Mouse (Mus musculus) G1E (cell line): ENCODE results near the gene Gm19668. TPM values are rescaled to one million over a fixed set of nuclear protein-coding genes. Genes with fewer than 3 reads are reported as not detected.
"Not testable (repeated sequence)": the region's sequence is repeated elsewhere in the genome, so short reads cannot be mapped to it uniquely, and the experiment has no call there.

Source experiments
- ATAC-seq: 2 replicates; pipeline ENCODE4 v1.8.0; 2016; ENCODE audit warnings: mild to moderate bottlenecking; ENCODE audit not compliant: insufficient number of reproducible peaks, poor library complexity, low FRiP score, severe bottlenecking; ENCODE audit errors: extremely low read depth
- DNase-seq: peaks from one replicate; pipeline ENCODE4 v3.0.0; 2012; ENCODE audit warnings: low spot score
- H3K27me3 ChIP-seq: 2 replicates; pipeline ENCODE4 v1.6.1; 2012; ENCODE audit warnings: mild to moderate bottlenecking, low read length, inconsistent platforms; ENCODE audit not compliant: insufficient read depth
- H3K36me3 ChIP-seq: replicated peaks from 2 replicates; pipeline ENCODE3; 2012; ENCODE audit warnings: mild to moderate bottlenecking, inconsistent platforms
- H3K4me1 ChIP-seq: 2 replicates; pipeline ENCODE4 v1.6.1; 2012; ENCODE audit warnings: low read depth, low read length, inconsistent platforms, mixed read lengths; ENCODE audit not compliant: insufficient read depth
- H3K4me3 ChIP-seq: 2 replicates; pipeline ENCODE4 v1.5.1; 2012; ENCODE audit warnings: low read depth, mild to moderate bottlenecking, inconsistent platforms, low read length, moderate library complexity, mixed read lengths
- H3K9me3 ChIP-seq: replicated peaks from 2 replicates; pipeline ENCODE4 v1.6.1; 2012; ENCODE audit warnings: inconsistent platforms
- CTCF ChIP-seq: IDR thresholded peaks from 2 replicates; pipeline ENCODE4 v1.5.1; 2012; ENCODE audit warnings: low read depth, low read length, inconsistent platforms, mixed read lengths
- GATA1 ChIP-seq: IDR thresholded peaks from 2 replicates; pipeline ENCODE4 v1.6.1; 2012; ENCODE audit warnings: borderline replicate concordance, low read length, inconsistent platforms, mixed read lengths
- GATA2 ChIP-seq: IDR thresholded peaks from 2 replicates; pipeline ENCODE4 v1.6.1; 2012; ENCODE audit warnings: low read depth, low read length, inconsistent platforms, borderline replicate concordance
- POLR2AphosphoS5 ChIP-seq: IDR thresholded peaks from 2 replicates; pipeline ENCODE4 v1.6.1; 2012; ENCODE audit warnings: low read depth, low read length, inconsistent platforms; ENCODE audit not compliant: insufficient replicate concordance
- TAL1 ChIP-seq: conservative IDR thresholded peaks from 2 replicates; pipeline ENCODE4 v1.6.1; 2012; ENCODE audit warnings: low read depth, low read length, inconsistent platforms, mixed read lengths
- polyA plus RNA-seq: library from polyadenylated mRNA; stranded (reverse); fragments of >175 nt; gene quantifications from 2 replicates; pipeline ENCODE4 v1.2.3, GENCODE M21; 2012
- total RNA-seq, 2 experiments: library from RNA; stranded (forward) in 1 of 2; stranded (reverse) in 1 of 2; fragments of 200-1000 nt in 1 of 2; fragments of >200 nt in 1 of 2; fragmentation: Nextera tagmentation in 1 of 2; gene quantifications; 2 replicates each; pipeline ENCODE4 v1.2.3; 2014 to 2017

Gm19668 gene
- total and polyA plus RNA-seq, 3 experiments: 0.16 TPM; not detected in 2

GRCm38 (mm10) chr10:77797677-77798076 is 1.3 kb downstream of the Gm19668 start:
- H3K36me3 ChIP-seq: no peaks in the 10 kb centered on the region
- H3K4me3 ChIP-seq: no peak overlapping the region
- ATAC-seq (no peak), DNase-seq (no peak)
- no peak for TF ChIP-seq GATA1
- TF ChIP-seq TAL1: no peak
- no peak for TF ChIP-seq CTCF
- no peak for TF ChIP-seq GATA2
- no peak for TF ChIP-seq POLR2AphosphoS5
- H3K4me1 ChIP-seq: no peaks in the 10 kb centered on the region
- H3K9me3 ChIP-seq: no peaks in the 10 kb centered on the region
- peaks cover 11% of the 10 kb centered on the region; the same call in 1 of the 2 replicates for H3K27me3 ChIP-seq

- H3K4me1 ChIP-seq: no peaks in the 10 kb centered on the region
- no peaks in the 10 kb centered on the region for H3K9me3 ChIP-seq
- no peak for DNase-seq
- no peak for ATAC-seq
- H3K4me3 ChIP-seq: no peak within 1 kb of the TSS
- TF ChIP-seq TAL1: no peak
- TF ChIP-seq POLR2AphosphoS5: no peak
- TF ChIP-seq GATA2: no peak
- no peak for TF ChIP-seq GATA1
- no peak for TF ChIP-seq CTCF
- H3K27me3 ChIP-seq: peaks cover 7% of the 10 kb centered on the region; the same call in 1 of the 2 replicates
- H3K36me3 ChIP-seq: no peaks in the 10 kb centered on the region
Measured at GRCm38 (mm10) chr10:77794976-77795375, 4.0 kb downstream of the Gm19668 start, which contains the start of gene Gm9639. Gene Gm9639 (minus strand): TSS chr10:77795076.

- ATAC-seq: no peak
Measured at GRCm38 (mm10) chr10:77788621-77789020, 10.3 kb downstream of the Gm19668 start.

GRCm38 (mm10) chr10:77787876-77788275 is 11.1 kb downstream of the Gm19668 start, which contains the start of gene Gm7137:
Gene Gm7137 (minus strand): TSS chr10:77788200.
- not testable (repeated sequence) for H3K36me3 ChIP-seq, H3K9me3 ChIP-seq, H3K27me3 ChIP-seq, H3K4me1 ChIP-seq, DNase-seq, H3K4me3 ChIP-seq, ATAC-seq

More at GRCm38 (mm10) chr10:77788621-77789020, 10.3 kb downstream of the Gm19668 start:
- Histone ChIP-seq H3K36me3 (no peaks in the 10 kb centered on the region), H3K9me3 (no peaks in the 10 kb centered on the region), H3K4me1 (no peaks in the 10 kb centered on the region), H3K4me3 (no peak overlapping the region), H3K27me3 (no peaks in the 10 kb centered on the region)
- DNase-seq: no peak
- TF ChIP-seq CTCF (no peak), GATA1 (no peak)

- H3K4me1 ChIP-seq, H3K27me3 ChIP-seq, ATAC-seq, H3K36me3 ChIP-seq, H3K9me3 ChIP-seq, DNase-seq, H3K4me3 ChIP-seq: not testable (repeated sequence)
Measured at GRCm38 (mm10) chr10:77783396-77783795, 15.5 kb downstream of the Gm19668 start.

GRCm38 (mm10) chr10:77782442-77782841 is 16.5 kb downstream of the Gm19668 start, which contains the start of gene Gm3250:
Gene Gm3250 (minus strand): TSS chr10:77782542.
- H3K9me3 ChIP-seq, H3K4me3 ChIP-seq, H3K36me3 ChIP-seq, H3K4me1 ChIP-seq, H3K27me3 ChIP-seq, ATAC-seq, DNase-seq: not testable (repeated sequence)

- not testable (repeated sequence) for H3K27me3 ChIP-seq, H3K36me3 ChIP-seq, ATAC-seq, DNase-seq, H3K4me3 ChIP-seq, H3K4me1 ChIP-seq, H3K9me3 ChIP-seq
Measured at GRCm38 (mm10) chr10:77776844-77777243, 22.1 kb downstream of the Gm19668 start, which contains the start of gene Gm7138. Gene Gm7138 (minus strand): TSS chr10:77776944.

- H3K9me3 ChIP-seq, DNase-seq, H3K27me3 ChIP-seq: not testable (repeated sequence)
Measured at GRCm38 (mm10) chr10:77772142-77772541, 26.8 kb downstream of the Gm19668 start.

GRCm38 (mm10) chr10:77771225-77771624 is 27.7 kb downstream of the Gm19668 start, which contains the start of gene Gm3238:
Gene Gm3238 (minus strand): TSS chr10:77771325.
- DNase-seq, H3K4me1 ChIP-seq, ATAC-seq, H3K4me3 ChIP-seq, H3K36me3 ChIP-seq, H3K9me3 ChIP-seq, H3K27me3 ChIP-seq: not testable (repeated sequence)

More at GRCm38 (mm10) chr10:77772142-77772541, 26.8 kb downstream of the Gm19668 start:
- H3K4me3 ChIP-seq, H3K36me3 ChIP-seq, H3K4me1 ChIP-seq, ATAC-seq: not testable (repeated sequence)
